Mouse (Mus musculus) hindbrain, embryonic 11.5 days (tissue): ENCODE results near the gene Camk1. TPM values are rescaled to one million over a fixed set of nuclear protein-coding genes. Genes with fewer than 3 reads are reported as not detected.
A peak's percentile ranks its signal among the peaks of the same experiment; 100 is the strongest.

Source experiments
- ATAC-seq: fragments of 200-750 bp; cut with Nextera tagmentation; 2 replicates; pipeline ENCODE4 v1.8.0; 2017; ENCODE audit warnings: mild to moderate bottlenecking, moderate TSS enrichment, moderate library complexity; ENCODE audit not compliant: low FRiP score
- DNase-seq: peaks from one replicate; pipeline ENCODE4 v3.0.0-alpha.2; 2015; ENCODE audit warnings: low spot score
- H3K27ac ChIP-seq: fragments of 300-500 bp; sonication (generic); 2 replicates; pipeline ENCODE4 v1.5.1; 2014; ENCODE audit warnings: mild to moderate bottlenecking, low read depth, low read length
- H3K27me3 ChIP-seq: fragments of 300-500 bp; sonication (generic); 2 replicates; pipeline ENCODE4 v1.6.1; 2014; ENCODE audit warnings: mild to moderate bottlenecking, low read length, moderate library complexity, mixed read lengths; ENCODE audit not compliant: control insufficient read depth, insufficient read depth
- H3K36me3 ChIP-seq: fragments of 300-500 bp; sonication (generic); 2 replicates; pipeline ENCODE4 v1.6.1; 2014; ENCODE audit warnings: mild to moderate bottlenecking, low read length, moderate library complexity, mixed read lengths; ENCODE audit not compliant: control insufficient read depth, insufficient read depth
- H3K4me1 ChIP-seq: fragments of 300-500 bp; sonication (generic); replicated peaks from 2 replicates; pipeline ENCODE4 v1.6.1; 2014; ENCODE audit warnings: low read length, mixed read lengths; ENCODE audit not compliant: control insufficient read depth, insufficient read depth
- H3K4me2 ChIP-seq: fragments of 300-500 bp; sonication (generic); replicated peaks from 2 replicates; pipeline ENCODE4 v1.6.1; 2014; ENCODE audit warnings: mild to moderate bottlenecking, low read depth, low read length
- H3K4me3 ChIP-seq: fragments of 300-500 bp; sonication (generic); 2 replicates; pipeline ENCODE4 v1.5.1; 2014; ENCODE audit warnings: low read depth, low read length
- H3K9ac ChIP-seq: fragments of 300-500 bp; sonication (generic); 2 replicates; pipeline ENCODE4 v1.6.1; 2014; ENCODE audit warnings: low read depth, low read length
- H3K9me3 ChIP-seq: fragments of 300-500 bp; sonication (generic); 2 replicates; pipeline ENCODE4 v1.6.1; 2016; ENCODE audit warnings: low read length; ENCODE audit not compliant: control insufficient read depth
- WGBS: fragments of 180-500 bp; shearing (Covaris S2); extraction: QIAGEN DNeasy Blood & Tissue Kit; methylation state at CpG from one replicate; pipeline ENCODE4 v1.1.7; 2014; 5-methylcytosine and 5-hydroxymethylcytosine counted together
- polyA plus RNA-seq: library from polyadenylated mRNA; unstranded; fragments of >200 nt; fragmentation: Nextera tagmentation; extraction: Ambion mirVana; gene quantifications from 2 replicates; pipeline ENCODE4 v1.2.1, GENCODE M21; 2014

Gene Camk1
- polyA plus RNA-seq, result 56.3 and 57.7 TPM in 2 replicates

GRCm38 (mm10) chr6:113343177-113344092 is at the start of gene Camk1:
Camk1 (minus strand) TSS chr6:113343984.
- WGBS, result 16% methylated on average over 32 of the region's 32 CpGs
- ATAC-seq, result peak; percentile 78

GRCm38 (mm10) chr6:113392387-113393071 is 48.7 kb upstream of the Camk1 start:
- ATAC-seq, result peak; percentile 95
- under 1% methylated on average over 51 of the region's 51 CpGs for WGBS

More at GRCm38 (mm10) chr6:113343177-113344092, at the start of gene Camk1:
- peak; percentile 73 for DNase-seq
- H3K9ac ChIP-seq, result peak within 1 kb of the TSS; percentile 83
- no peaks in the 10 kb centered on the region for H3K36me3 ChIP-seq
- H3K4me1 ChIP-seq, result no peaks in the 10 kb centered on the region
- no peaks in the 10 kb centered on the region for H3K27me3 ChIP-seq
- H3K9me3 ChIP-seq, result no peaks in the 10 kb centered on the region
- no peak within 1 kb of the TSS for H3K27ac ChIP-seq
- H3K4me3 ChIP-seq, result peak within 1 kb of the TSS; percentile 54
- H3K4me2 ChIP-seq, result peak within 1 kb of the TSS; percentile 73

GRCm38 (mm10) chr6:113392015-113392386 is 48.2 kb upstream of the Camk1 start:
- Histone ChIP-seq H3K4me2 (peak overlapping the region; percentile 80), H3K27ac (peak overlapping the region; percentile 78), H3K36me3 (peaks cover 9% of the 10 kb centered on the region), H3K4me1 (no peaks in the 10 kb centered on the region), H3K9me3 (no peaks in the 10 kb centered on the region), H3K27me3 (no peaks in the 10 kb centered on the region), H3K9ac (peak overlapping the region; percentile 74), H3K4me3 (peak overlapping the region; percentile 46)
- 27% methylated on average over 10 of the region's 10 CpGs for WGBS
- DNase-seq (no peak), ATAC-seq (no peak)

More at GRCm38 (mm10) chr6:113392387-113393071, 48.7 kb upstream of the Camk1 start:
- Histone ChIP-seq H3K4me2 (peak overlapping the region; percentile 80), H3K36me3 (peaks cover 9% of the 10 kb centered on the region), H3K27me3 (no peaks in the 10 kb centered on the region), H3K9me3 (no peaks in the 10 kb centered on the region), H3K4me1 (no peaks in the 10 kb centered on the region), H3K9ac (peak overlapping the region; percentile 74), H3K4me3 (peak overlapping the region; percentile 46), H3K27ac (peak overlapping the region; percentile 78)
- DNase-seq, result peak; percentile 80

DNA sequence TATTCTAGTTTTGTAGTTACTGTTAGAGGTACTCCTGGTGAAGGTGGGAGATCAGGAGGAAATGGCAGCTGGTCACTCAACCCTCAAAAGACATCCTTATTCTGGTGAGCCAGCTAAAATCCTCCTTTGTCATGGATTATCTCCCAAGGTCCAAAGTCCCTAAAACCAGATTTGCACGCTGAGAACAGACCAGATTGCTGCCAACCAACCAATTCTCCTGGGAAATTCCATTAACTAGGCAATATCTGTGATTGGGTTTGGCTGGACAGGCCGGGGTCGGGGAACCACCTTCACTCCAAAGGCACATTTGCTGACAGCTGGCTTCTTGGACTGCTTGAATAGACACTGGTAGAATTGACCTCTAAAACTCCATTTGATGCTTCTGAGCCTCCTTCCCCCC is 46.9 kb upstream of the Camk1 start:
- peaks cover 9% of the 10 kb centered on the region for H3K36me3 ChIP-seq
- WGBS, result 84% methylated on average over 3 of the region's 3 CpGs
- H3K27me3 ChIP-seq, result no peaks in the 10 kb centered on the region
- no peaks in the 10 kb centered on the region for H3K9me3 ChIP-seq
- H3K4me3 ChIP-seq, result no peak overlapping the region
- no peak for ATAC-seq
- no peak overlapping the region for H3K4me2 ChIP-seq
- no peak for DNase-seq
- no peak overlapping the region for H3K9ac ChIP-seq
- H3K27ac ChIP-seq, result no peak overlapping the region
- H3K4me1 ChIP-seq, result no peaks in the 10 kb centered on the region

DNA sequence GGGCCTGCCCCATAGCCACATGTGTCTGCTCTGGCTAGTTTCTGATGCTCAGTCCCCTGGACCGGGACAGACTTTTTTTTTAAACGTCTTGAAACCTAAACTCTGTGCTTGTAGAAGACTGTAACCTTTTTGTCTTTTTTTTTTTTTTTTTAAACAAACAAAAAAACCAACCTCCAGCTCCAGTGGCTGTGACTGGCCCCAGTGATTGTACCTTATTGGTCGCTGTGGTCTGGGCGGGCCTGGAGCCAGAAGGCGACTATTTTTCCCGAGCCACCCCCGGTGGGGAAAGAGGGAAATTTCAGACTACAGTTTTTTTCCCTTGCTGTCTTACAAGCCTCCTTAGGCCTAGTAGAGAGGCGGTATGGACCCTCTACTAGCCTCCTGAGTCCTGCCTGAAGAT is 45.2 kb upstream of the Camk1 start, which contains the start of gene Ttll3:
Ttll3 (plus strand) TSS at position 301 of the 400 bp plus-strand sequence.
- H3K4me1 ChIP-seq, result no peaks in the 10 kb centered on the region
- H3K9ac ChIP-seq, result no peak within 1 kb of the TSS
- no peak within 1 kb of the TSS for H3K4me3 ChIP-seq
- H3K4me2 ChIP-seq, result no peak within 1 kb of the TSS
- peaks cover 17% of the 10 kb centered on the region for H3K36me3 ChIP-seq
- ATAC-seq (no peak), DNase-seq (no peak)
- H3K9me3 ChIP-seq, result no peaks in the 10 kb centered on the region
- WGBS, result 78% methylated on average over 8 of the region's 8 CpGs
- H3K27me3 ChIP-seq, result no peaks in the 10 kb centered on the region
- H3K27ac ChIP-seq, result no peak within 1 kb of the TSS

DNA sequence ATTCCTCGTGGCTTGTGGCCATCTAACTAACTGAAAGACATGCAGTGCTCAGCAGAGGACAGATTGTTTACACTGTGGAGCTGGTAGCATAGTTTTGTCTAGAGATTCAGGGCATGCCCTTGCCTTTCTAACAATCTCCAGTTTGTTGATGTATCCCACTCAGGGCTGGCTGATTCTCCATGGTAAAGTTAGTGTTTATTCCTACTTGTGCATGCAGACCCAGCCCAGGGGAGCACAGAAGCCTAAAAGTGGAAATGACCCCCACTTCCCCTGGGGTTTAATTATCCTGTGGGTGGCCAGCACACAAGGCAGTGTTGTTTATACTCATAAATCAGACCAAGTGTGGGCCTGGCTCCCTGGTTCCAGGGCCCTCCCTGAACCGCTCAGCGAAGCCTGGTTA is 42.2 kb upstream of the Camk1 start:
- no peak overlapping the region for H3K4me3 ChIP-seq
- no peak overlapping the region for H3K4me2 ChIP-seq
- peaks cover 17% of the 10 kb centered on the region for H3K36me3 ChIP-seq
- no peak overlapping the region; the same call in 1 of the 2 replicates for H3K9ac ChIP-seq
- H3K9me3 ChIP-seq, result no peaks in the 10 kb centered on the region
- no peaks in the 10 kb centered on the region for H3K27me3 ChIP-seq
- WGBS, result 86% methylated on average over 3 of the region's 3 CpGs
- no peak overlapping the region for H3K27ac ChIP-seq
- ATAC-seq (no peak), DNase-seq (no peak)
- no peaks in the 10 kb centered on the region for H3K4me1 ChIP-seq

- Histone ChIP-seq H3K36me3 (peaks cover 19% of the 10 kb centered on the region), H3K9ac (no peak overlapping the region), H3K27me3 (no peaks in the 10 kb centered on the region), H3K4me1 (no peaks in the 10 kb centered on the region; the same call in 1 of the 2 replicates), H3K4me2 (no peak overlapping the region), H3K9me3 (no peaks in the 10 kb centered on the region), H3K27ac (no peak overlapping the region), H3K4me3 (no peak overlapping the region)
- ATAC-seq (no peak), DNase-seq (no peak)
- 88% methylated on average over 11 of the region's 11 CpGs for WGBS
Measured at GRCm38 (mm10) chr6:113385160-113385714, 41.5 kb upstream of the Camk1 start.

- 93% methylated on average over 8 of the region's 8 CpGs for WGBS
- no peaks in the 10 kb centered on the region; the same call in 1 of the 2 replicates for H3K4me1 ChIP-seq
- ATAC-seq (no peak), DNase-seq (no peak)
- H3K9ac ChIP-seq, result no peak overlapping the region
- H3K9me3 ChIP-seq, result no peaks in the 10 kb centered on the region
- H3K27ac ChIP-seq, result no peak overlapping the region
- no peak overlapping the region for H3K4me3 ChIP-seq
- peaks cover 15% of the 10 kb centered on the region for H3K36me3 ChIP-seq
- H3K27me3 ChIP-seq, result no peaks in the 10 kb centered on the region
- no peak overlapping the region for H3K4me2 ChIP-seq
Measured at GRCm38 (mm10) chr6:113384351-113384927, 40.7 kb upstream of the Camk1 start.
